In genomic region chr7:66649181-66649580, GRCm38 (mm10) we compare ENCODE assay signal across 14 mouse cellular contexts.
"Had no signal": no experiment of that assay in that cellular context is flagged by ENCODE, and none has a peak within 500 bp of the region (broad histone marks: within the 10 kb centered on the region; RNA-seq: fewer than 3 reads in every experiment).

No protein-coding gene starts in this region.

- H3K4me1 ChIP-seq: midbrain, embryonic 15.5 days had no signal

- H3K27me3 ChIP-seq: megakaryocyte, embryonic 14.5 days; midbrain, embryonic 13.5 days; midbrain, embryonic 15.5 days; neural tube, embryonic 12.5 days had no signal

- H3K4me3 ChIP-seq: megakaryocyte, embryonic 14.5 days; midbrain, embryonic 13.5 days; midbrain, embryonic 15.5 days; neural tube, embryonic 12.5 days had no signal

- DNase-seq: lung, adult 18-20 months; lung, embryonic 14.5 days; lung, postnatal 10 days; lung, postnatal 4 days; right cerebral cortex, postnatal 14 days; spleen, adult 18-20 months; thymus, adult 18-20 months; thymus, postnatal 25 days; thymus, postnatal 4 days had no signal

- H3K27ac ChIP-seq: midbrain, embryonic 13.5 days; midbrain, embryonic 15.5 days; neural tube, embryonic 12.5 days had no signal

- H3K4me2 ChIP-seq: lung, embryonic 14.5 days; midbrain, embryonic 11.5 days; midbrain, embryonic 13.5 days; midbrain, embryonic 15.5 days; neural tube, embryonic 12.5 days had no signal

- H3K9me3 ChIP-seq: megakaryocyte, embryonic 14.5 days; midbrain, embryonic 13.5 days; midbrain, embryonic 15.5 days; neural tube, embryonic 12.5 days had no signal

- ATAC-seq: midbrain, embryonic 13.5 days; midbrain, embryonic 15.5 days had no signal

- H3K9ac ChIP-seq: lung, embryonic 14.5 days; midbrain, embryonic 13.5 days; midbrain, embryonic 15.5 days; neural tube, embryonic 12.5 days had no signal
